Mouse (Mus musculus) hindbrain, embryonic 12.5 days (tissue): ENCODE measurements around the gene 4931409K22Rik. TPM values are rescaled to one million over a fixed set of nuclear protein-coding genes. Genes with fewer than 3 reads are reported as not detected.

Experiments used
- ATAC-seq: fragments of 200-750 bp; cut with Nextera tagmentation; 2 replicates; pipeline ENCODE4 v1.8.0; 2017; ENCODE audit warnings: moderate TSS enrichment; ENCODE audit not compliant: low FRiP score
- H3K27ac ChIP-seq: fragments of 300-500 bp; sonication (generic); 2 replicates; pipeline ENCODE4 v1.5.1; 2016; ENCODE audit warnings: mild to moderate bottlenecking
- H3K27me3 ChIP-seq: fragments of 300-500 bp; sonication (generic); 2 replicates; pipeline ENCODE4 v1.6.1; 2016; ENCODE audit warnings: mild to moderate bottlenecking
- H3K36me3 ChIP-seq: fragments of 300-500 bp; sonication (generic); 2 replicates; pipeline ENCODE4 v1.6.1; 2016; ENCODE audit warnings: mild to moderate bottlenecking
- H3K4me1 ChIP-seq: fragments of 300-500 bp; sonication (generic); 2 replicates; pipeline ENCODE4 v1.6.1; 2016
- H3K4me2 ChIP-seq: fragments of 300-500 bp; sonication (generic); replicated peaks from 2 replicates; pipeline ENCODE4 v1.6.1; 2016; ENCODE audit warnings: mild to moderate bottlenecking
- H3K4me3 ChIP-seq: fragments of 300-500 bp; sonication (generic); 2 replicates; pipeline ENCODE4 v1.5.1; 2016; ENCODE audit warnings: mild to moderate bottlenecking
- H3K9ac ChIP-seq: fragments of 300-500 bp; sonication (generic); 2 replicates; pipeline ENCODE4 v1.6.1; 2016; ENCODE audit warnings: mild to moderate bottlenecking, moderate library complexity
- H3K9me3 ChIP-seq: fragments of 300-500 bp; sonication (generic); replicated peaks from 2 replicates; pipeline ENCODE4 v1.6.1; 2016; ENCODE audit warnings: mild to moderate bottlenecking
- WGBS: fragments of 180-500 bp; shearing (Covaris S2); methylation state at CpG from one replicate; pipeline ENCODE4 v1.1.7; 2016; 5-methylcytosine and 5-hydroxymethylcytosine counted together
- polyA plus RNA-seq: library from polyadenylated mRNA; unstranded; fragments of >200 nt; fragmentation: Nextera tagmentation; extraction: Ambion mirVana; gene quantifications from 2 replicates; pipeline ENCODE4 v1.2.1, GENCODE M21; 2016

Gene 4931409K22Rik
- polyA plus RNA-seq, 1 experiment from 2014 or later, result not detected

DNA sequence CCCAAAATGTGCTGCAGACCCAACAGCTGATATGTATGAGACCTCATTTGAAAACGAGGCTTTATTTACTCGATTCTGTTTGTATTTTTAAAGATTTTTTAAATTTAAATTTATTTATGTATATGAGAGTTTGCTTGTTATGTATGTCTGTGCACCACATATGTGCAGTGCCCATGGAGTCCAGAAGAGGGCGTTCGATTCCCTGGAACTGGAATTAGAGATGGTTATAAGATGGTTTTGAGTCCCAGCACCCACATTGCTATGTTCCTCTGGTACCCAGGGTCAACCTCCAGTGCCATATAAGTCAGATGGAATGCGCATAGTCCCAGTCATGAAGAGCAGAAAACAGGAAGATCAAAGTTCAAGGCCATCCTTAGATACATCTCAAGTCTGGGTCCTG, 22.3 kb downstream of the 4931409K22Rik start:
- Histone ChIP-seq H3K27ac (no peak overlapping the region), H3K4me1 (0 out of 2 replicates have a peak, but pooled peaks cover 7% of the 10 kb centered on the region), H3K9me3 (no peaks in the 10 kb centered on the region), H3K36me3 (no peaks in the 10 kb centered on the region), H3K27me3 (peaks cover 37% of the 10 kb centered on the region), H3K4me3 (no peak overlapping the region), H3K9ac (no peak overlapping the region), H3K4me2 (no peak overlapping the region)
- no peak for ATAC-seq
- 60% methylated on average over 5 of the region's 5 CpGs for WGBS

GRCm38 (mm10) chr5:24533391-24533790, 23.2 kb downstream of the 4931409K22Rik start:
- WGBS, result 60% methylated on average over 11 of the region's 11 CpGs
- H3K4me1 ChIP-seq, result 0 out of 2 replicates have a peak, but pooled peaks cover 8% of the 10 kb centered on the region
- no peaks in the 10 kb centered on the region for H3K36me3 ChIP-seq
- no peaks in the 10 kb centered on the region for H3K9me3 ChIP-seq
- ATAC-seq, result no peak
- no peak overlapping the region for H3K27ac ChIP-seq
- no peak overlapping the region for H3K4me2 ChIP-seq
- H3K27me3 ChIP-seq, result peaks cover 46% of the 10 kb centered on the region
- 0 out of 2 replicates have a peak overlapping the region, but pooled peaks have one; percentile 8 for H3K9ac ChIP-seq
- H3K4me3 ChIP-seq, result no peak overlapping the region

DNA sequence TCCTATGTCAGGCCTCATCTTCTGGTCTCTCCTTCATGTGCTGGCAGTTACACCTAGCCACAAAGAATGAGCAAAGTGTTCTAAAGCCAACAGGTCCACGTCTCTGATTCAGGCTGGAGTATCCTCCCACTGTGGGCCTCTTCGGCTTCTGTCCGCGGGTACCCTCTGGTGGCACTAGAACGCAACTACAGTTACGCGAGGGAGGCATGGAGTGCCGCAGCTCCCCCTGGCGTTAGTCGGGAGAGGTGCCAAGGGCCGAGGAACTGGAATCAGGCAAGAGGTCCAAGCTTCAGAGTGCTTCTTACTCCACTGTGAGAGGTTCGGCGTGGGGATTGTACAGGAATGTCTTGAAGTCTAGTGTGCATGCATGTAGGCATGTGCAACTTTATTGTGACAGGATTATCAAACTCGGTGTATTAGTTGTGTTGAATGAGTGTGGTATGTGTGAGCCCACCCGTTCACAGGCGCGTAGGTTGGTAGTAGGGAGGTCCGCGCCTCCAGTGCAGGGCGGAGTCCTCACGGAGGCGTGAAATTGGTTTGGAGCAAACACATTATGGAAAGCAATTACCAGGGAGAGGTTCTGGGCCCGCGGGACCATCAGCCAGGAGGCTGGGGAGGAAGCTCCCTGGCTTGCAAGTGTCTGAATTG, 26.4 kb downstream of the 4931409K22Rik start:
- Histone ChIP-seq H3K9ac (no peak overlapping the region), H3K9me3 (no peaks in the 10 kb centered on the region), H3K4me3 (no peak overlapping the region), H3K27ac (no peak overlapping the region), H3K4me2 (no peak overlapping the region), H3K4me1 (peaks cover 27% of the 10 kb centered on the region), H3K36me3 (no peaks in the 10 kb centered on the region), H3K27me3 (peaks cover 72% of the 10 kb centered on the region)
- ATAC-seq, result peak; percentile 41
- WGBS, result 19% methylated on average over 24 of the region's 24 CpGs

DNA sequence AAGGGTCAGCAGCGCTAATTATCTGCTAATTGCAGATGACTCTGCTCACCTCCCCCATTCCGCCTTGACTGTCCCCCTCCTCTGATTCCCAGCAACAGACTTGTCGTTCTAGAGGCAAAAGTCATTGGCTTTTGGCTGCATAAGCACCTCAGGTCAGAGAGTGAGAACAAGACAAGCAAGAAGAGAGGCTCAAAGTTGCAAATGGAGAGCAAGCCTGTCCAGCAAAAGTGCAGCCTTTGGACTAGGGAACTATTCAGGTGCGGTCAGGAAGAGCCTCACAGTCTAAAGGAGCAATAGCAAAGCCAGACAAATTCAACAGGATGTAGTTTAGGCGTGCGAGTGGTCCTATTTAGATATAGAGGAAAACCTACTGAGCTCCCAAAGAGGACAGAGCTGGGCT, 28.8 kb downstream of the 4931409K22Rik start:
- Histone ChIP-seq H3K9me3 (no peaks in the 10 kb centered on the region), H3K4me3 (no peak overlapping the region), H3K36me3 (no peaks in the 10 kb centered on the region), H3K27ac (no peak overlapping the region), H3K4me2 (peak overlapping the region; percentile 86; the same call in 1 of the 2 replicates), H3K27me3 (peaks cover 85% of the 10 kb centered on the region), H3K4me1 (peaks cover 32% of the 10 kb centered on the region), H3K9ac (no peak overlapping the region)
- ATAC-seq, result no peak
- WGBS, result 14% methylated on average over 6 of the region's 6 CpGs

DNA sequence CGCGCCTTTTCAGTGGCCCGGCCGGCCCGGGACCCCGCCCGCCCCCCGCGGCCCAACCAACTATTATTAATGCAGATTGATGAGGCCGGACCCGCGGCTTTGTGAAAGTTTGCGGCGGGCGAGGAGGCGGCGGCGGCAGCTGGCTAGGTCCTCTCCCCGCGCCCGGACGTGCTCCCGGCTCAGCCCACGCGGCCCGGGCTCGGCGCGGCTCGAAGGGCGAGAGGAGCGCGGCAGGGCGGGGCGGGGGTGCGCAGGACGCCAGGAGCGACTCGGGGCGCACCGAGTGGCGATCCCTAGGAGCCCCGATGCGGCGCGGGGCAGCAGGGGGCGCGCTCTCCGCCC, 29.7 kb downstream of the 4931409K22Rik start, which contains the start of gene Gbx1:
TSS of gene Gbx1 (minus strand) at position 314 of the 342 bp plus-strand sequence.
- WGBS, result under 1% methylated on average over 38 of the region's 49 CpGs

DNA sequence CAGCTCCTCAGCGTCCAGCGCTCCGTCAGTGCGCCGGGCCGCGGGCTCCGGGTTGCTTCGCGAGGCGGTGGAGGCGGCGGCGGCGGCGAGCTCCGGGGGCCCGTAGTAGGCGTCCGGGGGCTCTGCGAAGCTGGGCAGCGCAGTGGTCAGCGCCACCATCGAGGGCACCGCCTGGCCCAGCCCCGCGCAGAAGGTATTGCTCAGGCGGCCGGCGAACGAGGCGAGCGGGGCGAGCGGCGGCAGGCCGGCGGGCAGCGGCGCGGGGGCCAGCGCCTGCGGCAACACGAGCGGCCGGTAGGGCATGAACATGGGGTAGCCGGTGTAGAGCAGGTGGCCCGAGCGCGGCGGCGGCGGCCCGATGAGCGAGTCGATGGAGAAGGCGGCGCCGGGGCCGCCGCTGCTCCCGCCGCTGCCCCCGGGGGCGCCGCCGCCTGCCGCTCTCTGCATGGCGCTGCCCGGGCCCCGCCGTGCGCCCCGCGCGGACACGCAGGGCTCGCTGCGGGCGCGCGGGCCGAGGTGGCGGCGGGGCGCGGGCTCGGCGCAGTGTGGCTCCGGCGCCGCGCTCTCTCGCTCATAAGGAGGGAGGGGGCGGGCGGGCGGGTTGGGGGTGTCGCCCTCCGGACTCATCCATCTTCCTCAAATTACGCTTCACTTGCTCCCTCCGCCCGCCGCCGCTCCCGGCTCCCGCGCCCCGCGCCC, 30.3 kb downstream of the 4931409K22Rik start:
- ATAC-seq, result peak; percentile 59
- Histone ChIP-seq H3K4me1 (peaks cover 32% of the 10 kb centered on the region), H3K4me2 (peak overlapping the region; percentile 86), H3K9ac (peak overlapping the region; percentile 72), H3K36me3 (no peaks in the 10 kb centered on the region), H3K27me3 (peaks cover 89% of the 10 kb centered on the region), H3K27ac (no peak overlapping the region), H3K9me3 (no peaks in the 10 kb centered on the region), H3K4me3 (peak overlapping the region; percentile 53)
- WGBS, result under 1% methylated on average over 56 of the region's 109 CpGs

More for the DNA sequence above, 29.7 kb downstream of the 4931409K22Rik start, which contains the start of gene Gbx1:
- Histone ChIP-seq H3K9ac (peak within 1 kb of the TSS; percentile 72), H3K27ac (0 out of 2 replicates have a peak within 1 kb of the TSS, but pooled peaks have one; percentile 13), H3K4me2 (peak within 1 kb of the TSS; percentile 86), H3K4me3 (peak within 1 kb of the TSS; percentile 53), H3K9me3 (no peaks in the 10 kb centered on the region), H3K4me1 (peaks cover 32% of the 10 kb centered on the region), H3K36me3 (no peaks in the 10 kb centered on the region), H3K27me3 (peaks cover 88% of the 10 kb centered on the region)
- ATAC-seq, result peak; percentile 45

- H3K4me2 ChIP-seq, result peak overlapping the region; percentile 86
- H3K9me3 ChIP-seq, result no peaks in the 10 kb centered on the region
- no peak overlapping the region for H3K27ac ChIP-seq
- peak overlapping the region; percentile 72 for H3K9ac ChIP-seq
- H3K27me3 ChIP-seq, result peaks cover 84% of the 10 kb centered on the region
- WGBS, result 2% methylated on average over 34 of the region's 34 CpGs
- H3K4me1 ChIP-seq, result peaks cover 32% of the 10 kb centered on the region
- H3K36me3 ChIP-seq, result no peaks in the 10 kb centered on the region
- peak overlapping the region; percentile 53 for H3K4me3 ChIP-seq
- no peak for ATAC-seq
Measured at GRCm38 (mm10) chr5:24525360-24526189, 31.0 kb downstream of the 4931409K22Rik start.

GRCm38 (mm10) chr5:24524522-24524921, 32.1 kb downstream of the 4931409K22Rik start:
- H3K36me3 ChIP-seq, result no peaks in the 10 kb centered on the region
- H3K4me3 ChIP-seq, result peak overlapping the region; percentile 53; the same call in 1 of the 2 replicates
- ATAC-seq, result no peak
- 8% methylated on average over 4 of the region's 4 CpGs for WGBS
- no peaks in the 10 kb centered on the region for H3K9me3 ChIP-seq
- H3K27ac ChIP-seq, result no peak overlapping the region
- peaks cover 81% of the 10 kb centered on the region for H3K27me3 ChIP-seq
- H3K4me1 ChIP-seq, result peaks cover 32% of the 10 kb centered on the region
- peak overlapping the region; percentile 86 for H3K4me2 ChIP-seq
- H3K9ac ChIP-seq, result no peak overlapping the region

- no peaks in the 10 kb centered on the region for H3K36me3 ChIP-seq
- H3K27ac ChIP-seq, result no peak overlapping the region
- H3K4me3 ChIP-seq, result peak overlapping the region; percentile 53; the same call in 1 of the 2 replicates
- H3K4me1 ChIP-seq, result peaks cover 28% of the 10 kb centered on the region
- peak overlapping the region; percentile 86 for H3K4me2 ChIP-seq
- 36% methylated on average over 8 of the region's 8 CpGs for WGBS
- ATAC-seq, result no peak
- H3K9me3 ChIP-seq, result no peaks in the 10 kb centered on the region
- H3K27me3 ChIP-seq, result peaks cover 73% of the 10 kb centered on the region
- H3K9ac ChIP-seq, result no peak overlapping the region
Measured at GRCm38 (mm10) chr5:24523806-24524205, 32.8 kb downstream of the 4931409K22Rik start.

DNA sequence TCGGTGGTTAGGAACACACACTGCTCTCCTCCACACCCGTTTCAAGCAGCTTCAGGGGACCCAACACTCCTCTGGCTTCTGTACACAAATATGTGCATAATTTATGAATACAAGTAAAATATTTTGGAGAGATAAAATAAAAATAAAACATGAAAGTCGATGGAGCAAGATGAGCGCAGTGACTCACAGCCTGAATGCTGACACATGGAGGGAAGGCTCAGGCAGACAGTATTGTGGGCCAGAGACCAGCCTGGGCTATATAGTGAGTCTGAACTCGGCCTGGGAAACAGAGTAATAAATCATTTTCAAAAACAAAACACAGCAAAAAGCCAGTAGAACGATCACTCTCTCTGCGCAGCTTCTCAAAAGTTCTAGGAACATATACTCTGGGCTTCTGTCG, 35.2 kb downstream of the 4931409K22Rik start:
- no peaks in the 10 kb centered on the region for H3K9me3 ChIP-seq
- H3K36me3 ChIP-seq, result no peaks in the 10 kb centered on the region
- peaks cover 14% of the 10 kb centered on the region for H3K4me1 ChIP-seq
- H3K27ac ChIP-seq, result no peak overlapping the region
- 72% methylated on average over 8 of the region's 8 CpGs for WGBS
- no peak overlapping the region for H3K4me3 ChIP-seq
- H3K9ac ChIP-seq, result no peak overlapping the region
- H3K27me3 ChIP-seq, result peaks cover 60% of the 10 kb centered on the region
- no peak overlapping the region for H3K4me2 ChIP-seq
- no peak for ATAC-seq

- H3K9me3 ChIP-seq, result no peaks in the 10 kb centered on the region; the same call in 1 of the 2 replicates
- peaks cover under 1% of the 10 kb centered on the region; the same call in 1 of the 2 replicates for H3K27me3 ChIP-seq
- no peak overlapping the region for H3K4me2 ChIP-seq
- H3K9ac ChIP-seq, result no peak overlapping the region
- ATAC-seq, result no peak
- no peaks in the 10 kb centered on the region; the same call in 1 of the 2 replicates for H3K36me3 ChIP-seq
- H3K27ac ChIP-seq, result no peak overlapping the region
- H3K4me3 ChIP-seq, result no peak overlapping the region
- WGBS, result 58% methylated on average over 8 of the region's 8 CpGs
- 0 out of 2 replicates have a peak, but pooled peaks cover 2% of the 10 kb centered on the region for H3K4me1 ChIP-seq
Measured at GRCm38 (mm10) chr5:24512271-24512670, 44.3 kb downstream of the 4931409K22Rik start.
